Mouse (Mus musculus): ENCODE results near the gene Bean1. TPM values are rescaled to one million over a fixed set of nuclear protein-coding genes. Genes with fewer than 3 reads are reported as not detected.

The Bean1 gene
- polyA plus RNA-seq, 1 experiment from 2014 or later: 0.06 TPM

DNA sequence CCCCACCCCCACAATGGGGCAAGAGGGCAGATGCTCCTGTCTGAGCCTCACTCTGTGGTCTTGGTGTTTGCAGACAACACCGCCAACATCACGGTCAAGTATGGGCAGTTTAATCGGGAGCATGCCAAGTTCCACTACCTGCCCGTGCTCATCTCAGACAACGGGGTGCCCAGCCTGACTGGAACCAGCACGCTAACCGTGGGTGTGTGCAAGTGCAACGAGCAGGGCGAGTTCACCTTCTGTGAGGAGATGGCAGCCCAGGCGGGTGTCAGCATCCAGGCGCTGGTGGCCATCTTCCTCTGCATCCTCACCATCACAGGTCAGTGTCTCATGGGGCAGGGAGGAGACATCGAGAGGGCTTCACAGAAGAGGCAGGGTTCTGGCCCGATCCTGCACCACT lies 29.6 kb upstream of the Bean1 start:
- no peaks in the 10 kb centered on the region for H3K9me3 ChIP-seq (replicated peaks)
- no peak for ATAC-seq (ENCODE audit: insufficient read depth)
- no peak overlapping the region for H3K27ac ChIP-seq (replicated peaks)
- no peak overlapping the region for H3K9ac ChIP-seq
- WGBS (ENCODE audit: insufficient replicate concordance): 69% methylated on average over 13 of the region's 13 CpGs
- H3K27me3 ChIP-seq: no peaks in the 10 kb centered on the region
- no peak overlapping the region for H3K4me2 ChIP-seq
- H3K4me1 ChIP-seq (replicated peaks): no peaks in the 10 kb centered on the region
- no peaks in the 10 kb centered on the region for H3K36me3 ChIP-seq (replicated peaks)
- no peak overlapping the region for H3K4me3 ChIP-seq (replicated peaks)

DNA sequence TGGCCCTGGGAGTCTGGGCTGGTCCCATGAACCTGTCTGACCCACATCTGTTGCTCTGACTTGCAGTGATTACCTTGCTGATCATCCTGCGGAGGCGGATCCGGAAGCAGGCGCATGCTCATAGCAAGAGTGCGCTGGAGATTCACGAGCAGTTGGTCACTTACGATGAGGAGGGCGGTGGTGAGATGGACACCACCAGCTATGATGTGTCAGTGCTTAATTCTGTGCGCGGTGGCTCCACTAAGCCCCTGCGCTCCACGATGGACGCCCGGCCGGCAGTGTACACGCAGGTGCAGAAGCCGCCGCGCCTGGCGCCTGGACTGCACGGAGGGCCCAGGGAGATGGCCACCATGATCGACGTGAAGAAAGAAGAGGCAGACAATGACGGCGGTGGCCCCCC lies 27.8 kb upstream of the Bean1 start:
- WGBS (ENCODE audit: insufficient replicate concordance): 85% methylated on average over 25 of the region's 25 CpGs
- no peak overlapping the region for H3K9ac ChIP-seq
- no peak for ATAC-seq (ENCODE audit: insufficient read depth)
- no peaks in the 10 kb centered on the region for H3K27me3 ChIP-seq
- no peak overlapping the region for H3K27ac ChIP-seq (replicated peaks)
- no peaks in the 10 kb centered on the region for H3K9me3 ChIP-seq (replicated peaks)
- no peak overlapping the region for H3K4me2 ChIP-seq
- no peaks in the 10 kb centered on the region for H3K4me1 ChIP-seq (replicated peaks)
- H3K4me3 ChIP-seq (replicated peaks): no peak overlapping the region
- H3K36me3 ChIP-seq (replicated peaks): no peaks in the 10 kb centered on the region

DNA sequence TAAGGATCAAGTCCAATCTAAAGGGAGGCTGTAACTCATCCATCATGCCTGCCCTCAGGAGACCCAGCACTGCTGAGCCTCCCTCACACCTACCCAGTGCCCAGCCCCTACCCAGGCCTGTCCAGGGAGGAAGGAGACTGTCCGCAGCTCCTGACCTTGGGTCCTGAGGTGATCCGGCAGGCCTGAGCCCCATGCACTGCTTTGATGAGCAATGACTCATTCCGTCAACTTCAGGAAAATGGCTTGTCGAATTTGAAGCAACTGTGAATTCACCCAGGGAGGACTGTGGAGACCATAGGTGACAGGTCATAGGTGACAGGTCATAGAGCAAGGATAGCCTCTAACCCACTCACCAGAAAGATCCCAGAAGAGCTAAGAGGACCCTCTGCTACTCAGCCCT lies 26.9 kb upstream of the Bean1 start:
- Histone ChIP-seq H3K4me1 (replicated peaks) (no peaks in the 10 kb centered on the region), H3K4me2 (no peak overlapping the region), H3K27ac (replicated peaks) (no peak overlapping the region), H3K27me3 (no peaks in the 10 kb centered on the region), H3K4me3 (replicated peaks) (no peak overlapping the region), H3K36me3 (replicated peaks) (no peaks in the 10 kb centered on the region), H3K9ac (no peak overlapping the region), H3K9me3 (replicated peaks) (no peaks in the 10 kb centered on the region)
- no peak for ATAC-seq (ENCODE audit: insufficient read depth)
- 70% methylated on average over 4 of the region's 4 CpGs for WGBS (ENCODE audit: insufficient replicate concordance)

DNA sequence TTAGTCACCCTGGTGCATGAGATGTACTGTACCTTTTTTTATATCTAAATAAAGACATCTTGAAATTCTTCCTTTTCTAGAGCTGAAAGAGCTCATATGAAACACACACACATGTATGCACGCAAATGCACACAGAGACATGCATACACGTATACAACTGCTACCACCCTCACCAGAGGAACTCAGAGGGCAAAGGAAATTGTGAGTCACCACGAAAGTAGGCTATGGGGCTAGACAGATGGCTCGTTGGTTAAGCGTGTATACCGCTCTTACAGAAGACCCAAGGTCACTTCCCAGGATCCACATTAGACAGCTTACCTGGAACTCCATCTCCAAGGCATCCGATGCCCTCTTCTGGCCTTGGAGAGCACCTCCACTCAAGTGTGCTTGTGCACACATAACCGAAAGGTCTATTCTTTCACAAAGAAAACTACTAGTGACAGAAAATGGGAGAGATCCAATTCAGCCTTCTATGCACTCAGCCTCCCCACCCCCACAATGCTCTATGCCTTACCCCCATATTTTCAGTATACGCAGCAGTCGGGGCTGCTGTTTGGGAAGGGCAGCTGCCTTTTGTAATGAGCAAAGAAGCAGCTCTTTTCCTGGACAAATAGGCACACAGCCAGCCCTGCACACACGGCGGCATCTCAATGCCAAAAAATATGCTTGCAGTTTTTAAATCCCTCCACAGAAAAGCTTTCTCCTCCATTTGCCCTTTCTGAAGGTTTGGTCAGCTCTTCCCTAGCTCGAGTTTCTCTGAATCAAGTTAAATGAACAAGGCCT lies 25.6 kb upstream of the Bean1 start:
- Histone ChIP-seq H3K9ac (no peak overlapping the region), H3K4me2 (no peak overlapping the region), H3K4me3 (replicated peaks) (no peak overlapping the region), H3K27ac (replicated peaks) (no peak overlapping the region), H3K27me3 (no peaks in the 10 kb centered on the region), H3K4me1 (replicated peaks) (no peaks in the 10 kb centered on the region), H3K9me3 (replicated peaks) (no peaks in the 10 kb centered on the region), H3K36me3 (replicated peaks) (no peaks in the 10 kb centered on the region)
- 56% methylated on average over 13 of the region's 13 CpGs for whole genome bisulfite sequencing (ENCODE audit: insufficient replicate concordance)
- no peak for ATAC-seq (ENCODE audit: insufficient read depth)

DNA sequence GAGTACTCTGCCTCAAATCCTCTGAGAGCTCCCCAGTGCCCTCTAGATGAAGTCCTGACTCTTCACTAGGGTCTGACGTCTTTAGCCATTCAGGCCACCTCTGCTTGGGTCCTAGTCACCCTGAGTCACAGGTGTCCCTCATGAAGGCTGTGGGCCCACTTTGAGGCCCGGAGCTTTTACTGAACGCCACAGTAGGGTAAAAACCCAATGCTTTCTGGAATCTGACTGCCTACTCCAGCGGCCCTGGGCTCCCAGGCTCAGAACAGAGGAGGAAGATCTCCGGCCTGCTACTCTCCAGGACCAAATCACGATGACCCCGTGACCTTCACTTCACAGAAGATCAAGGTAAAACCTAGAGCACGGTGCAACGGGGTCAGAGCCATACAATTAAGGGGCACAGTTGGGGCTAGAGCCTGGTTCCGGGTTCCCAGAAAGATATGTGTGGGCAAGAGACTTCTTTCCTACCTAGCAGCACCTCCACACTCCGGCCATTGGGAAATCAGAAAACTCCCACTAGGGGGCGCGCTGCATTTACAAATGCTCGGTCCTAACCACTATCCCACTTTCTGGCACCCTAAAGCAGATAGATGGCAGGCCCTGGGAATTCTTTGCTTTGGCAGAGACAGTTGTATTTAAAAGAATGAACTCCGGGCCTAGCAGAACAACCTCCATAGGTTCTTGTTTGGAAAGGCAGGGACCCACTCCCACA lies 24.1 kb upstream of the Bean1 start:
- H3K4me3 ChIP-seq (replicated peaks): no peak overlapping the region
- ATAC-seq (ENCODE audit: insufficient read depth): no peak
- no peaks in the 10 kb centered on the region for H3K4me1 ChIP-seq (replicated peaks)
- no peak overlapping the region for H3K4me2 ChIP-seq
- no peaks in the 10 kb centered on the region for H3K27me3 ChIP-seq
- H3K9me3 ChIP-seq (replicated peaks): no peaks in the 10 kb centered on the region
- WGBS (ENCODE audit: insufficient replicate concordance): 28% methylated on average over 15 of the region's 15 CpGs
- H3K9ac ChIP-seq: no peak overlapping the region
- no peak overlapping the region for H3K27ac ChIP-seq (replicated peaks)
- no peaks in the 10 kb centered on the region for H3K36me3 ChIP-seq (replicated peaks)

DNA sequence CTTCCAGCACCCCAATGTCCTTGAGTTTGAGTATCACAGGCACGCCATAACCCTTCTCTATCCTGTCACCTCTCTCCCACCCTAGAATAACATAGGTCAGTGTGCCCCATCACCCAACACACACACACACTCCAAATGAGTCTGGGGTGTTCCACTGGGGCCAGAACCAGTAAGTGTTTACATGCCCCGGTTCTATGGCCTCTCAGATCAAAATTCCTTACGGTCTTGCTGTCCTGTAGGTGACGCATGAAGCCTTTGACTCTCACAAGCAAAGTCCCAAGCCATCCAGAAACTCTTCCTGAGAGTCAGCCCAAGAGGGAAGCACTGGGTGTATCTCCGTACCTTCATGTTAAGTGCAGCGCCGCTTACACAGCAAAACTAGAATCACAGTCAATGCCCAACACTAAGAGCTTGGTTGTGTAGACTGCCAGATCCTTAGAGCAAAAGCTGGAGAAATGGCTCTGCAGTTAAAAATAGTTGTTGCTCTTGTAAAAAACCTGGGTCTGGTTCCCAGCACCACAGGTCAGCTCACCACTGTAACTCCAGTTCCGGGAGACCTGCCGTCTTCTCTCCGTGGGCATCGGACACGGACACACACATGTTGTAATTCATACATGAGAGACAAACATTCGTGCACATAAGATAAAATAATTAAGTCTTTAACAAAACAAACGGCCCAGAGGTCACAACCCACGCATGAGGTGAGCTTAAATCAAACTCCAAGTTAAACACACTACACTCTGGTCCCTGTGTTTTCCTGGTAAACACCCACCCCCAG lies 23.3 kb upstream of the Bean1 start:
- no peak for ATAC-seq (ENCODE audit: insufficient read depth)
- Histone ChIP-seq H3K4me2 (no peak overlapping the region), H3K36me3 (replicated peaks) (no peaks in the 10 kb centered on the region), H3K9ac (no peak overlapping the region), H3K9me3 (replicated peaks) (no peaks in the 10 kb centered on the region), H3K27me3 (no peaks in the 10 kb centered on the region), H3K4me3 (replicated peaks) (no peak overlapping the region), H3K4me1 (replicated peaks) (no peaks in the 10 kb centered on the region), H3K27ac (replicated peaks) (no peak overlapping the region)
- 77% methylated on average over 15 of the region's 15 CpGs for WGBS (ENCODE audit: insufficient replicate concordance)

DNA sequence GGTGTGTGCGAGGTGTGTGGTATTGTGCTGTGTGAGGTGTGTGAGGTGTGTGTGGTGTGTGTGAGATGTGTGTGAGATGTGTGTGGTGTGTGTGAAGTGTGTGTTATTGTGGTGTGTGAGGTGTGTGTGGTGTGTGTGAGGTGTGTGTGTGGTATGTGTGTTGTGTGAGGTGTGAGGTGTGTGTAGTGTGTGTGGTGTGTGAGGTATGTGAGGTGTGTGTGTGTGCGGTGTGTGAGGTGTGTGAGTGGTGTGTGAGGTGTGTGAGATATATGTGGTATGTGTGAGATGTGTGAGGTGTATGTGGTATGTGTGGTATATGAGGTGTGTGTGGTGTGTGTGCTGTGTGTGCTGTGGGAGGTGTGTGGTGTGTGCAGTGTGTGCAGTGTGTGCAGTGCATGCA lies 22.3 kb upstream of the Bean1 start:
- ATAC-seq (ENCODE audit: insufficient read depth): no peak
- WGBS (ENCODE audit: insufficient replicate concordance): 74% methylated on average over 2 of the region's 2 CpGs
- H3K4me2 ChIP-seq: no peak overlapping the region
- H3K27me3 ChIP-seq: no peaks in the 10 kb centered on the region
- H3K9me3 ChIP-seq (replicated peaks): no peaks in the 10 kb centered on the region
- H3K27ac ChIP-seq (replicated peaks): no peak overlapping the region
- H3K36me3 ChIP-seq (replicated peaks): no peaks in the 10 kb centered on the region
- no peak overlapping the region for H3K4me3 ChIP-seq (replicated peaks)
- no peak overlapping the region for H3K9ac ChIP-seq
- no peaks in the 10 kb centered on the region for H3K4me1 ChIP-seq (replicated peaks)

DNA sequence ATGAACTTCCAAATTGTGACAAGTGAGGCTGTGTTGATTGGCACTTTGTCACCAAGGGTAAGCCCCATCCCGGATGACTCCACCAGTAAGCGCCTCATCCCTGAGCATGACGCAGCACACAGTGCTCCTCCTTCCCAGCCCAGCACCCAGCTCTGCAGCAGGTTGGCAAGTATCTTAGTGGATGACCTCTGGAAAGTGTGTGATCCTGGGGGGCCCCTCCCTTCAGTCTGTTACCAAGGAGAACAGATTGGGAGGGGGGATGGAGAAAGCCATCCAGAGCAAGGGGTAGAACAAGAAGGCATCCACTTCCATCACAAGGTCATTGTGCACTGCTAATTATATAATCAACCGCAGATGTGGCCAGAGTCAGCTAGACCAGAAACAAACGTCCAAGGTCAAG lies 9.5 kb upstream of the Bean1 start:
- H3K36me3 ChIP-seq (replicated peaks): no peaks in the 10 kb centered on the region

DNA sequence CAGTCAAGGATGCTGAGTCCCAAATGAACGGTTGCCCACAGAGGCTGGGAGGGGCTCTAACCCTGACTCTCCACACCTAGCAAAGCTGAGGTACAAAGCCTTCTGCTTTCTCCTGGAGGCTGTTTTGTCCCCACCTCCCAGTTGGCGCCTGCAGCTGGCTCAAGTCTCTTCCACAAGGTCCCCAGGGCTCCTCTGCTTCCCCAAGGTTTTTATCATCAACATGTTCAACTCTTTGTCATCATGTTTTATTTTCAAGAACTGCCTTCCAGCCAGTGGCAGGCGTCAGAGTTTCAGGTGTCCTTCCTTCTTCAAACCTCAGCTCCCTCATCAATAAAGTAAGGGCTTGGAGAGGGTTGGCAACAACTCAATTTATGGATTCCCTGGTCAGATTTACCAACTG lies 781 bp upstream of the Bean1 start:
- peaks cover 59% of the 10 kb centered on the region for H3K27me3 ChIP-seq
- H3K9me3 ChIP-seq (replicated peaks): no peaks in the 10 kb centered on the region
- no peak overlapping the region for H3K4me2 ChIP-seq
- 55% methylated on average over 3 of the region's 3 CpGs for WGBS (ENCODE audit: insufficient replicate concordance)
- H3K27ac ChIP-seq (replicated peaks): no peak overlapping the region
- H3K4me1 ChIP-seq (replicated peaks): no peaks in the 10 kb centered on the region
- H3K36me3 ChIP-seq (replicated peaks): no peaks in the 10 kb centered on the region
- no peak for ATAC-seq (ENCODE audit: insufficient read depth)
- H3K4me3 ChIP-seq (replicated peaks): no peak overlapping the region
- H3K9ac ChIP-seq: no peak overlapping the region

More for the DNA sequence above, 9.5 kb upstream of the Bean1 start:
- H3K4me3 ChIP-seq (replicated peaks): no peak overlapping the region
- H3K27ac ChIP-seq (replicated peaks): no peak overlapping the region
- no peaks in the 10 kb centered on the region for H3K4me1 ChIP-seq (replicated peaks)
- WGBS (ENCODE audit: insufficient replicate concordance): 62% methylated on average over 5 of the region's 5 CpGs
- H3K27me3 ChIP-seq: peaks cover 3% of the 10 kb centered on the region; the same call in 1 of the 2 replicates
- H3K4me2 ChIP-seq: no peak overlapping the region
- H3K9me3 ChIP-seq (replicated peaks): no peaks in the 10 kb centered on the region
- H3K9ac ChIP-seq: no peak overlapping the region
- ATAC-seq (ENCODE audit: insufficient read depth): no peak

DNA sequence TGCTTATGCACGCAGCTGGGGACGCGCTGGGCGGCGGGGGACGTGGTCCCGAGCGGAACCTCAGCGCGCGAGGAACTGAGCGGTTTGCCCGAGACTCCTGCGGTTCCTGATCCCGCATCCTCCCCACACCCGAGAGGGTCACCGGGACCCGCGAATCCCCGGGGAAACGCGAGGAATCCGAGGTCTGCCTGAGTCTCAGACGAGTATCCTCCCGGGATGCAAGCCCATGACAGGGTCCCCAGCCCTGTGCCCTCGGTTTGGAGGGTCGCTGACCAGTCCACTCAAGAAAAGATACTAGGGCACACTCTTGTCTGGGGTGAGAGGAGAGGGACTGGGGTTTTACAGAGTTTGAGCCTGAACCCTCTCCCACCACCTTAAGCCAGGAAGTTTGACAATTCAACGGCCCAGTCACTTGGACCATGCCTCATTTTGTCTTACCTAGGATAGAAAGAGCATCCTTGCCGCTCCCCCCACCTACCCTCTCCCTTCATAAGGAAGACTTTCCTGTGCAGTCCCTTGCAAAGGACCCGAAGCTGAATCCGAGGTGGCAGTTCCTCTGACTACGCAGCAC lies 893 bp downstream of the Bean1 start:
- Histone ChIP-seq H3K4me2 (peak overlapping the region; percentile 65), H3K9ac (no peak overlapping the region), H3K4me3 (replicated peaks) (peak overlapping the region; percentile 45), H3K27ac (replicated peaks) (no peak overlapping the region), H3K27me3 (peaks cover 59% of the 10 kb centered on the region), H3K36me3 (replicated peaks) (no peaks in the 10 kb centered on the region), H3K4me1 (replicated peaks) (no peaks in the 10 kb centered on the region), H3K9me3 (replicated peaks) (no peaks in the 10 kb centered on the region)
- WGBS (ENCODE audit: insufficient replicate concordance): 3% methylated on average over 32 of the region's 32 CpGs
- ATAC-seq (ENCODE audit: insufficient read depth): no peak

DNA sequence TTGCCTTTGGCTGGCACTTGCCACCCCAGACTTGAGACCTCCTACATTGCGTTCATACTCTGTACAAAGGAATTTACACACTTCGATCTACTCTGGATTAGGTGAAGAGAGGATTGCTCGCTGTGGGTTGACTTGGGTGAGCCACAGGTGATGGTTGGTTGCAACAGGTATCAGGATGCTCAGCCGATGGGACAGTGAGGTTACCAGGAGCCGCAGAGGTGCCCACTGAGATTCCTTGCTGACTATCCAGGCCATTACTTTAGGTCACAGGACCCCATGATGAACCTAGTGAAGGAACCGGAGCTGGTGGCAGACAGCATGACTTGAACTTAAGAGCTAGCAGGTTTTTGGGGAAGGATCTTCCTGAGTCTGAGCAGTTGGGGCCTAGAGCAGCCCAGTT lies 2.2 kb downstream of the Bean1 start:
- Histone ChIP-seq H3K27ac (replicated peaks) (no peak overlapping the region), H3K9me3 (replicated peaks) (no peaks in the 10 kb centered on the region)
- 73% methylated on average over 6 of the region's 6 CpGs for WGBS (ENCODE audit: insufficient replicate concordance)

More for the DNA sequence above, 2.2 kb downstream of the Bean1 start:
- H3K4me1 ChIP-seq (replicated peaks): no peaks in the 10 kb centered on the region
- H3K4me3 ChIP-seq (replicated peaks): no peak overlapping the region
- ATAC-seq (ENCODE audit: insufficient read depth): no peak
- H3K4me2 ChIP-seq: no peak overlapping the region
- H3K36me3 ChIP-seq (replicated peaks): no peaks in the 10 kb centered on the region
- peaks cover 59% of the 10 kb centered on the region for H3K27me3 ChIP-seq
- no peak overlapping the region for H3K9ac ChIP-seq
